Mouse (Mus musculus) spleen, postnatal 14 days (tissue): ENCODE measurements at regions not wholly inside any gene's neighbourhood (a gene's known extent, or its start where the extent isn't known, plus 50 kb on each side); places are given as distances from the start of the nearest gene placed in this dataset.

Experiments used
- DNase-seq, 2 experiments: peaks; one replicate each; pipeline ENCODE4 v3.0.0; 2021 to 2022; ENCODE audit warnings: low spot score in 2 of 2

DNA sequence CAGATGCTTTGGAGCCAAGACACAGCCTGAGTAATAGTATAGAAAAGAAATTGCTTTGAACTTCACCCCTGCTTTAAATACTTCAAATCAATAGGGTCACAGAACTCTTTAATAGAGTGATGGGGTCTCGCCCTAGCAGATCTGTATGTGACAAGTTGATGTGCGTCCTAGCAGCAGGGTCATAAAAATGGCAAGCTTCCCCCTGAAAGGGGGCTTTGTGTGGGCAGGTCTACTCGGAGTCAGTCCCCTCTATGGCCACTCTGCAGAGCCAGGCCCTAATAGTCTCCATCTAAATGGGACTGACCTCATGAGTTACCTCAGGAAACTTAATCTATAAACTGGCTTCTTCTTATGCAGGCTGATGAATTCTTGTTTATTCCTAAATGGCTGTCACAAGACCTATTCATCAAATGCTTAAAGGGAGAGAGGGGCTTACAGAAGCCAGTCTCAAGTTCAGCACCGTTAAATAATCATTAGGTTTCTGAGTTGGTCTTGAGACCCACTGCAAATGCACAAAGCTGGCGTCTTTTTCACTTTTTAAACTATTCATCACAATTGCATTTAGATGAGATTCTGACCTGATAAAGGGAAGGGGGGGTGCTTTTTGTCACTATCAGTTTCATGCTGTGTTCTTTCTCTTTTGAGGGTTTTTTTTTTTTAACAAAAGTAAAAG, 457.0 kb upstream of the Fam92a start:
- DNase-seq, result no peak

DNA sequence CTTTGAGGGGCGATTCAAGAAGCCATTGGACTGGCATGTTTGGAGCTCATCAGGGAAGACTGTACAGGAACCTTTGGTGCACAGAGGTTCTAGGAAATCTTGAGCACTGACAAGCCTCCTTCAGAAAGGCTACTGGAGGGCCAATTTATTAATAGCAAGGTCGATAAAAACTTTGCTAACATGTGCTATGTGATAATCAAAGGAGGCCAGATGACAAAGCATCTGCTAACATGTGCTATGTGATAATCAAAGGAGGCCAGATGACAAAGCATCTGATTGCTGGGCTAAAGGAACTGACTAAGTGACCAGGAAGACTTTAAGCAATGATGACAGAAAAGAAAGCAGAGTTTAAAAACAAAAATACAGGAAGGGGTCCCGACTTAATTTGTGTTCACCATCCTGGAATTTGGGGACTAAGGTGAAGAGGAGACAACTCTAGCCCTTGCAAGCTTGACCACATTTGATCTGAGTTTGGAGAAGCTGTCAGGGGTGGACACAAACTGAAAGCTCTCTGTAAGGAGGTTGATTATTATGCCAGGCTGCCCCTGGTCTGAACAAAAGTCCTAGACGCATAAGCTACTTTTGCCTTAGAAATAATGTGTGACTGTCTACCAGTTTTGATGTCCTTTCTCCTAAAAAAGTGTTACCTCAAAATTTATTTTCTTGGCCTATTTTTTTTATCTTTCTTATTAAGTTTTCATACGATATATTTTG, 455.5 kb upstream of the Fam92a start:
- DNase-seq, result no peak

DNA sequence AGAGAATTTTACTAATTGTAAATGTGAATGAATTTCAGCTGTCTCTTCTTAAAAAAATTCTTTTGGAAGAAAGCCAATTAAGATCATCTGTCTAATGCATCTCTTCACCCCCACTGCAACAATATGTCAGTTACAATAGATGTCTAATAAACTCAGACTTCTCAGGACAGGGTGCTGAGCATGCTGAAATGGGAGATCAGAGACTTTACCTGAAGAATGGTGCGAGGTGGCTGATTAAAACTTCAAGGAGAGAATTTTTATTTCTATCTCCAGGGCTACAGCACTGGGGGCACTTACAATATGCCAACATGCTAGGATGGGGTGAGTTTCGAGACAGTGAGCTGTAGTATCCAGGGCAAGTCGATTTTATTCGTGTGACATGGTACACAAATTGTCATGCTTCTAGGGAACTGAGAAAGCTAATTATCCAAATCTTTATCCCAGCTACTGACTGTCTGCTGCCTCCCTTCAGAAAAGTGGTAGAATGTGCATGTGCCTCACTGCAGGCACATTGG, 449.0 kb upstream of the Fam92a start:
- DNase-seq, result no peak

DNA sequence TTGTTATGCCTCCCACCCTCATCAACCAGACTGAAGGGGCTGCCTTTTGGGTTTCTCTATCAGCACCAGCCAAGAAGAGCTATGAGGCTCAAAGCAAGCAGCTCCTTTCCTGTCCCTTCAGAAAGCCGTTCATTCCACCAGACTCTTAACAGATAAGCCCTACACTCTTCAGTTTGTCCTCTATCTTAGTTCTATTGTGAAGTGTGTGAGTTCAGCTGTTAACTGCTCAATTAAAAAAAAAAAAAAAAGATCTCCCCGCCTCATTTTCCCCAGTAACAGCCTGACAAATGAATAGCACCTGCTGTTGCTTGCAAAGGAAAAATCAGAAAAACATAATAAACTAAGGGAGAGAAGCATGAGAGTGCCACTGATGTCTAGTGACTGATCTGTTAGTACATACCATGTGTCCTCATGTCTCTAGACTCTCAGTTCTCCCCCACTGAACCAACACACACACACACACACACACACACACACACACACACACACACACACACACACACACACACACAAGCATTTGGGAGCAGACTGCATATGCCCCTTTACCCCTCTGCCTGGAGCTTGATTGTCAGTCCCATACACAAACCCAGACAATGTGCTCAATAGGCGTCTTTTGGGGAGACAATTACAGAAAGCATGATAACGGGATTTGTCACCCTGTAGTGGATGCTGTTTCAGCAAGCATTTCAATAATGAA, 448.4 kb upstream of the Fam92a start:
- no peak for DNase-seq

DNA sequence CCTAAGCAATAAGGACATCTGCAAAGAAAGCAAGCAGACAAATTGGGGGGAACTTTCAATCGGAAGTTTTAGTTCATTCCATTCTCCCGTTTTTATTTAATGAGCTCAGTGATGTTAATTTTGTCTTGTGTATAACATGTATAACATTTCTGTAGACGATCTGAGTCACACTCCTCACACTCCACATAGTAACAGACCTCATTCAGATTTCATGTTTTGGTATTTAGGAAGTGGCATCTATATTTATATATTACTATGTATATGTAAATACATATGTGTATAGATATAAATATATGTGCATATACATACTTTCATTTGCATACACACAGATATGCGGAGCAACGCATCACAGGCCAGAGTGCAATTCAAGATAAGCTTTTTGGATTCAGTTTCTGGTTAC, 444.9 kb upstream of the Fam92a start:
- DNase-seq, result no peak

DNA sequence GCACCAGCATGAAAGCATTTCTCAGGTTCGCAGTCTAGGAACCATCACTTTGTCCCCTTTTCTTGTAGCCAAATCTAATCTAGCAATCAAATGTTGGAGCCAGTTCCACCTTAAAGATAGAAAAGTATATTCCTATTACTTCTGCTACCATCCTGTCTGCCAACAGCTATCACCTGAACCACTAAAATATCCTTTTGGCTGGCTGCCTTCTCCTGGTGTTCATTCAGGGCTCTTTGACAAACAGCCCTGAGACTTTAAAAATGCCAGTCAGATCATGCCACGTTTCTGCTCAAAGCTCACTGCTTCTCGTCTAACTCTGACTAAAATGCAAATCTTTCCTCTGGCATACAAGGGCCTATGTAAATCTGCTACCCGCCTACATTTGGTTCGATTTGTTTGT, 439.7 kb upstream of the Fam92a start:
- DNase-seq, result no peak

DNA sequence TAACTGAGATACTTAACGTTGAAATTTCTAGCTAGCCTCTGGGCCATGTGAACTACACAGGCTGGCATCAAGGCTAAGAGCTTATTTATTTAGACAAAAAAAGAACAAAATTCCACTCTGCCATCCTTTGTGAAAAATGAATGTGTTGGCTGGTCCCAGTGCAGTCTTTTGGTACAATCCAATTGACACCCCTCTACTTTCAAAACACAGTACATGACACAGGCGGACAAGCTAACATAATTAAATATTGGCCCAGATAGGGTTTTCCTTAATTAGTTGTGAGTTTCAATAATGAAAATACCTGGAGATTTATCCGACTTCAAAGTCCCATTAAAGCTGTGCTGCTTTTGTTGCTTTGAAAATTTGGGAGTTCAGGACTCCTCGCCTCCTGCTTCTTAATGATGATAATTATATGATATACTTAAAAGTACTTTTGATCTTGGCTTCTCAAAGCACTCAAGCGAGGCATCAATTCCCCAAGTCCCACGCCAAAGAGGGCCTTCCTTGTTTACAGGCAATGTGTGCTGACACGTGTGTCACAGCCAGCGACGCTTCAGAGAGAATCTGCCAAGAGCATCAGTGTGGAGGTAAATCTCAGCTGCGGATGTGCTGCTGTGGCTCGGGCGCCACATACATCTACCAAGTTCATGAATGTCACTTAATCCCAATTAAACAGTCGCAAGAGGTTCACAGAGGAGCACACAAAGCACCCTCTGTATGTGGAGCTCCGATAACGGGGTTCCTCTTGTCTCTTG, 429.5 kb upstream of the Fam92a start:
- DNase-seq, result no peak

DNA sequence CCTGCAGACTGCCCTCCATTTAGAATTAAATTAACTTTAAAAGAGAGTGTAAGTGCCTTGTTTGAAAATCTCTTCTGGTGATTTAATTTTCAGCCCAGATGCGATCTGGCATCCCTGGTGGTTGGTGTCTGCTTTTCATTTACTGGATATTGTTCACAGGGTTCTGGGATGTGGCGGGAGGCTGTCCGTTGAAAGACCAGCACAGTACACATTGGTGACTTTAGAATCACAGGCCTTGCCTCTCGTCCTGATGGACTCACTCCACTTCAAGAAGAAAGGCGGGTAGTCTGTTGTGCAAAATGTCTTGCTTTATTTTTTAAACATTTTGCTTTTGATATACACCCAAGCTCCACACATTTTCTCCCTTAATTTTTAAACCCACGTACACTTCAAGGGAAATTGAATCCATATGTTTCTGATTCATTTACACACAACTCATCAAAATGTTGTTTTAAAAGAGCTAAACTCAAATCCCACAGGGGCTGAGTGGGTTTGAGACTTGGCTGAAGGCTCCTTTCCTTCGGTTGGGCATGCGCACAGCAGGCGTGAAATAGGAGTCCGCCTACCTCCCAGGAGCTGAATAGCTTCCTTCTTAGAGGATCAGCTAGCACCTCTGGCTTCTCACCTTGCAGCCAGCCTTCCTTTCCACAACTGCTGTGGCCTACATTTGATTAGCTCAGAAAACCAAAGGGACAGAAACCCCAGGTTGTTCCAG, 424.1 kb upstream of the Fam92a start:
- DNase-seq, result no peak

DNA sequence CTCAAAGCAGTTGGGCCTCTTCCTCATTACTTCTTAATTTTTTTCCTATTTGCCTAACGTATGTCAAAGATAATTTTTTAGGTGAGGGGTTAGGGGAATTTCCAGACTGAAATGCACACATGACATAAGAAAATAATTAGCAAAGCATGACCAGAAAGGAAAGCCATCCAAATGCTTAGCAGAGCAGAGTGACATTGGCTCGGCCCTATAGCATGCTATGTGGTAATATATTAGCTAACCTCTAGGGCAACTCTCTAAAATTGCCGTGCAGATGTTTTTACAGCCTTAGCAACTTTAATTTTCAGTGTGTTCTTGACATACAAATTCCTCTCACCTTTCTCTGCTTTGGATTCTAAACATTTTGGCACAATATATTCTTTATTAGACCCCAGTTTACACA, 421.2 kb upstream of the Fam92a start:
- DNase-seq, result no peak

DNA sequence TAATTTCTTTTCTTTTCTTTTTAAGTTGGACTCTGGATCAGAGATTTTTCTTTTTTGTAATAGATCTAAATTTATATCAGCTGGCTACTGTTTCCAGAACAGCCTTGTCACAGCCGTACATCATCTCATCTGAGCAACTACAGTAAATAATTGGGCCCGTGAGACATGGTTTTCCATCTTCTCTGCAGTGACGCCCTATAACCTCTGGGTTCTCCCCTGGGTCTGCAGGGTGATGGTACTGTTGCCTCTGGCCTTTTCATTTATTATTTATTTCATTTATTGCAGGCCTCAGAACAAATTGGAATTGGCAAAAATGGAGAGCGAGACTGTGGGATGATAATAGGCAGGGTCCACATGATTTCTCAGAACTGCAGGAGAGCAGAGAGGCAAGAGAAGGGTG, 406.3 kb upstream of the Fam92a start:
- no peak for DNase-seq

DNA sequence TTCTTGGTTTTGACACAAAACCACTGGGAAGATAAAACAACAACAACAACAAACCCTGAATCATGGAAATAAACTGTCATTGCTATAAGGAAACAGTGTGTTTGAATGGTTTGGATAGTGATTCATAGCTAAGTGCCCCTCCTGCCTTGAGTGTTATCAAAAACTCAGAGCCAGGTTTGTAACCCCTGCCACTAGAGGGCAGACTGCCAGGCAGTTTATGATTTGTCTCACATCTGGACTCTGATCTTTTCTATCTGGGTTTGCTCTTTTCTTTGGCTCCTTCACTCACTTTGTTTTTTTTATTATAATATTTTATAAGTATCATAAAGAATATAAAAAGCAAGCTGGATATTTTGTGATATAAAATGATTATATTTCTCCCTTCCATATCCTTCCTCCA, 400.1 kb upstream of the Fam92a start:
- DNase-seq, result no peak

DNA sequence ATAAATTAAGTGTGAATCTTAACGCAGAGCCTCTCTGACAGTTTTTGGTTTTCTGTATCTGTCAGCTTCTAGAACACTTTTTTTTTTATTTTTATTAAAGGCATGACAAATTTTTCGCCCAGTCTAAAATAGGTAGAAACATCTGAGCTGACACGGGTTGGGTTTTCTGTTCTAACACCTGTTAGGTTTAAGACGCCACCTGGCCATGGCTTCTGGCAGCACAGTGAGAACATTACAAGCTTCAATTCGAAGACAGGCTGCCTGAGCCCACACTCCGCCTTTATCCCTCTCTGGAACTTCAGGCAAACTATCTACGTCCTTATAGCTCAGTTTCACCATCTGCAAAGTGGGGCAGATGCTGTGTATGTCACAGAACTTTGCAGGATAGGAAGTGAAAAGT, 398.9 kb upstream of the Fam92a start:
- no peak for DNase-seq

DNA sequence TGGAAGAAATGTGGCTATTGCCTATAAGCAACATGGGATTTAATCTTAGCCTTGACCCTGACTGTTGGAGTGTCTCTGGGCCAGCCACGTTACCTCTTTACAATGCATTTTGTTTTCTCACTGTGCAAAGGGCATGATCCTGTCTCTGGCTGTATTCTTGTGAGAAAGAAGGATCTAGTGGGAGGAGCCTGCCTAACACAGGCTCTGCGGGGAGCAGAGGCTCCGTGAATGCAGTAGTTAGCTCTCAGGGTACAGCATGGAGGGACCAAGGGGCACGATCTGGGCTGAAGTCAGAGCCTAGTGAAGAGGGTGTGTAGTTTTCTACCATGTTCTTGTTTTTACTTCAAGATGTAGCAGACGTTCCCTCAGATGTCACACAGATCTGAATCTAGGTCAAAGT, 395.8 kb upstream of the Fam92a start:
- no peak for DNase-seq

DNA sequence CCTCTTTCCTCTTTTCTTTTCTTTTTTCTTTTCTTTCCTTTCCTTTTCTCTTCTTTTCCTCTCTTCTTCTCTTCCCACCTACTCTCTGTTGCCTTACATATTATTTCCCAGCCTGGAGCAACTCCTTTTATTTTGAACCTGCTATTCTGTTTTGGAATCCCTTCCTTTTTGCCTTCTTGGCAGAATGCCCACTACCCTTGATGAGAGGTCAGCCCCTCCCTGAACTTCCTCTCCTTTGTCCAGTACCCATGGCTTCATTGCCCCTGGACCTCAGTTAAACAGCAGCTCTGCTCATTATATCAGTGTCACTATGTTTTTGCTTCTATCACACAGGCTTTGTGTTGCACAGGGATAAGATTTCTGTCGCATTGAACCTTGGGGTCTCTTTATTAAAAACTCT, 391.2 kb upstream of the Fam92a start:
- no peak for DNase-seq

DNA sequence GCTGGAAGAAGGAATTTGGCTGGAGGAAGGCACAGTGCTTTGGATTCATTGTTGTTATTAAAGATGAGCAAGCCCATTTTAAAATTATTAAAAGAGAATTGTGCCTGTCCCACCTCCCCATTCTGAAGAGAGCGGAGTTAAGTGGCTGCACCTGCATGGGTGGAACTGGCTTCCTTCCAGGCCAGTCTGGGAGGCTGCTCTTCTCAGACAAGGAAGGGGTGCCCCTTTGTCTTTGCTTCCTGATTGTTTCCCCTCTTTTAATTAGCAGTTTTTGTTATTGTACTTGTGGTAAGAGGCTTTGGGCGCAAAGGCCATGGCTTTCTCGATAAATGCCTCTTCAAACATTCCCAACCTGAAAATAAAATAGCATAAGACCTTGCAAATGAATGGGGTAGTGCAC, 388.7 kb upstream of the Fam92a start:
- DNase-seq, result no peak

DNA sequence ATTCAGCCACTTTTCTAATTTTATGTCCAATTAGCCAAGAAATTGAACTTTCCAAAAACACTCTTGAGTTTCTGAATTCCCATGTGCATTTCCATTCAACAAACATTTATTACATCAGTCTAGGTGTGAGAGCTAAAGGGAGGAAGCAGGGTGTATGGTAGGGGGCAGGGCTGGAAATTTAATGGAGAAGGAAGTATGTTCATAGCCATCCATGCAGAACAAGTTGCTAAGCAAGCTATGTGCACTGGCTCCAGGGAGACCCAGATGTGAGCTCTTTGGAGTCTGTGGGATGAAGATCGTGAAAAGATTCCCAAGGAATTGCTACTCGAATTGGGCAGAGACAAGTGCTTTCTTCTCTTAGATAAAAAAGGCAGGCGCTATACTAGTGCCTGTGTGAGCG, 388.2 kb upstream of the Fam92a start:
- no peak for DNase-seq

DNA sequence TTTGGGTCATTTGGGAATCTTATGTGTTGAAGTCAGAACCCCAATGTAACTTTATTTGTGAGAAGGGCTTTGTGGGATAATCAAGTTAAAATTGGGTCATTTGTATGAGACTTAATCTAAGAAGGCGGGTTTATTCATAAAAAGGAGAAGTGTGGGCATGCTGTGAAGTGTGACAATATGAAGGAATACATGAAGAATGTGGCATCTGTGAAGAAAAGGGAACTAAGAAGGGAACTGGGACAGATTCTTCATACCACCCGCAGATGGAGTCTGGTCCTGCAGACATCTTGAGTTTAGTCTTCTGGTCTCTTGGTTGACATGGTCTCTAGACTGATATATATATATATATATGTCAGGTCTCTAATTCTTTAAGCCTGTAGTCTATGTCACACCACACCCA, 385.3 kb upstream of the Fam92a start:
- no peak for DNase-seq

DNA sequence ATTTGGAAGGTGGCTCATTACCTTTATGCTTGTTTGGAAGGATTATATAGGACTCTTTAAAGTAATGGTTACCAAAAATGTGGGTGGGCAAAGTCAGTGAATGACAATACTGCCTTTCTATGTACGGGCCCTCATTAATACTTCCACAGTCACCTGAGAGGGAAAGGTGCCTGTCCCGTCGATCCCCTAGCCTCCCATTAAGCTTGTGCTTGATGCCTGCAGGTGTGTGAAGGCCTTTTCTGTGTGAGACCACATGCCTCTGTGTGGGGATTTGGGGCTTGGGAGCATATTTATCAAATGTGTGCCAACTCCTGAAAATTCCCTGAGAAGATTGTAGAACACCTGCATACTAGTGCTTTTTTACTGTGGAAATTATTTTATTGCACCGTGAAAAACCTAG, 377.4 kb upstream of the Fam92a start:
- no peak for DNase-seq

DNA sequence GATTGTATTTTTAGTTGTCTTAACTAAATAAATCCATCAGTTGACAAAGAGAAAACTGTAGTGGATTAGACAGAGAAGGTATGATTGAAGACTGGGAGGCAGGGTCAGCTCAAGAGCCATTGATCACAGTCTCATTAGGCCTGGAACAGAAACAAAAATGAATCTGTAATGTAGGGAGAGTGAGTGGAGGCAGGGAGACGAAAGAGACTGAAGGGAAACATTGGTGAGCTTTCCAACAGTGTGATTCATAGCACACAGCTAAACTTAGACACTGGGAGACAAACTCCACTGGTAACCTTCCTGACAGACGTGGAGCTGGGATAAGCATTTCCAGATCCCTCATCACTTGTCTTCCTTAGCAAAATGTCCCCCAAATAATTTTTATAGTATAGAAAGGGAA, 372.1 kb upstream of the Fam92a start:
- DNase-seq, result no peak

DNA sequence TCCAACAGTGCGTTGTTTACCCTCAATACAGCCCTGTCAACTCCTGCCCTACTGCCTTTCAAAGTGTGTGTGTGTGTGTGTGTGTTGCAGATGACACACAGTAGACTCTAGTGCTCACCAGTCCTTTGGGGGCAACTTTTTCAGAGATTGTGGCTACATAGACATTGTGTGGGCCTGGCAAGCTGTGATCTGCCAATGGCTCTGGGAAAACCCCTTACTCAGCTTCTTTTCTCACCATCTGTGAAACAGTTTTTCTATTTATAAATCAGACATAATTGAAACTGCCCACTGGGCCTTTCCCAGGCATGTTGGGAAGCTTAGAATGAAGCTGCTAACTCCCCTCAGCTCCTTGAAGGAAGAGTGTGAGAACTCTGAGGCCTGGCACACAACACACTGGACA, 369.7 kb upstream of the Fam92a start:
- DNase-seq, result no peak

DNA sequence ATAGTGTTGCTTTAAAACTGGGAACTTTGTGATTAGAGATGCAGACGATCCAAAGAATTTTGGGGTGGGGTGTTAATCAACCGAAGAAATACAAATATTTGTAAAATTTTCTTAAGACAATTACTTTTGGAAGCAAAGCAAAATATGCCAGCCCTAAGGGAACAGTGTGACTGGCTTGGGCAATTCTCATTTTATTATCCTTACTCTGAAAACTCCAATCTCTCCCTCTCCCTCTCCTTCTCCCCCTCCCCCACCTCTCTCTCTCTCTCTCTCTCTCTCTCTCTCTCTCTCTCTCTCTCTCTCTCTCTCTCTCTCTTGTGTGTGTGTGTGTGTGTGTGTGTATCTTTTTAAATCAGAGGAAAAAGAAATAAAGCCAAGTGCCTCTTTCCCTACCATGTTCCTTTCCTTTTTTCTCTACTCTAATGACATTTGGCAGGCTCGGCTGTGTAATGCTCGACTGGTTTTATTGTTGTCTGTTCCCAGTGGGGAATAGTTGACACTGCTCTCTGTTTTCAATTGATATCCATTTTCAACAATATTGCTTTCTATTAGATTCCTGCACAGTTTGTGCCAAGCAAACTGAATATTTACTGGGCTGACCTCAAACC, 367.5 kb upstream of the Fam92a start:
- no peak for DNase-seq
